Mouse (Mus musculus) layer of hippocampus, adult 9-11 months (tissue): Measurements from ENCODE around the gene Cacnb2.
A peak's percentile ranks its signal among the peaks of the same experiment; 100 is the strongest.

Experiments used
- DNase-seq: peaks from one replicate; pipeline ENCODE4 v3.0.0; 2022

The Cacnb2 gene

GRCm38 (mm10) chr2:14602788-14603187, at the start of gene Cacnb2:
TSS of gene Cacnb2 (plus strand) at chr2:14603088.
- no peak for DNase-seq

- no peak for DNase-seq
Observed at GRCm38 (mm10) chr2:14568020-14568419, 34.9 kb upstream of the Cacnb2 start.

- DNase-seq: no peak
Observed at GRCm38 (mm10) chr2:14571300-14571699, 31.6 kb upstream of the Cacnb2 start.

GRCm38 (mm10) chr2:14589541-14589940, 13.3 kb upstream of the Cacnb2 start:
- no peak for DNase-seq

- no peak for DNase-seq
Observed at GRCm38 (mm10) chr2:14597909-14598563, 4.9 kb upstream of the Cacnb2 start.

GRCm38 (mm10) chr2:14603784-14604781, 1.2 kb downstream of the Cacnb2 start:
- peak; percentile 48 for DNase-seq

GRCm38 (mm10) chr2:14604791-14605190, 1.9 kb downstream of the Cacnb2 start:
- no peak for DNase-seq

GRCm38 (mm10) chr2:14605207-14605606, 2.3 kb downstream of the Cacnb2 start:
- DNase-seq: no peak

GRCm38 (mm10) chr2:14608606-14609005, 5.7 kb downstream of the Cacnb2 start:
- DNase-seq: peak; percentile 62

- DNase-seq: no peak
Observed at GRCm38 (mm10) chr2:14612705-14613104, 9.8 kb downstream of the Cacnb2 start.

- no peak for DNase-seq
Observed at GRCm38 (mm10) chr2:14616361-14616760, 13.5 kb downstream of the Cacnb2 start.

GRCm38 (mm10) chr2:14620120-14620853, 17.4 kb downstream of the Cacnb2 start:
- no peak for DNase-seq

- no peak for DNase-seq
Observed at GRCm38 (mm10) chr2:14620891-14621290, 18.0 kb downstream of the Cacnb2 start.

GRCm38 (mm10) chr2:14623820-14624219, 20.9 kb downstream of the Cacnb2 start:
- no peak for DNase-seq

GRCm38 (mm10) chr2:14629814-14630492, 27.1 kb downstream of the Cacnb2 start:
- DNase-seq: no peak

- DNase-seq: peak; percentile 60
Observed at GRCm38 (mm10) chr2:14631590-14631989, 28.7 kb downstream of the Cacnb2 start.

- no peak for DNase-seq
Observed at GRCm38 (mm10) chr2:14633202-14633601, 30.3 kb downstream of the Cacnb2 start.

- no peak for DNase-seq
Observed at GRCm38 (mm10) chr2:14639266-14639665, 36.4 kb downstream of the Cacnb2 start.

- DNase-seq: no peak
Observed at GRCm38 (mm10) chr2:14639877-14640276, 37.0 kb downstream of the Cacnb2 start.

GRCm38 (mm10) chr2:14641040-14641439, 38.2 kb downstream of the Cacnb2 start:
- peak; percentile 29 for DNase-seq

- no peak for DNase-seq
Observed at GRCm38 (mm10) chr2:14651268-14651667, 48.4 kb downstream of the Cacnb2 start.

- no peak for DNase-seq
Observed at GRCm38 (mm10) chr2:14656673-14657072, 53.8 kb downstream of the Cacnb2 start.
